Mouse (Mus musculus) thymus, adult 2 months (tissue): ENCODE results near the gene Megf11.

ENCODE experiments used
- CTCF ChIP-seq: fragments of 200-500 bp; IDR thresholded peaks from 2 replicates; pipeline ENCODE4 v1.5.1; 2012; ENCODE audit warnings: mild to moderate bottlenecking, control low read depth, low read length, moderate library complexity, borderline replicate concordance; ENCODE audit not compliant: control insufficient read depth, poor library complexity, insufficient read depth; ENCODE audit errors: extremely low read depth
- POLR2A ChIP-seq: fragments of 200-500 bp; IDR thresholded peaks from 2 replicates; pipeline ENCODE4 v1.6.1; 2012; ENCODE audit warnings: mild to moderate bottlenecking, low read length, control low read depth, moderate library complexity; ENCODE audit not compliant: control insufficient read depth, poor library complexity, insufficient read depth; ENCODE audit errors: extremely low read depth

DNA sequence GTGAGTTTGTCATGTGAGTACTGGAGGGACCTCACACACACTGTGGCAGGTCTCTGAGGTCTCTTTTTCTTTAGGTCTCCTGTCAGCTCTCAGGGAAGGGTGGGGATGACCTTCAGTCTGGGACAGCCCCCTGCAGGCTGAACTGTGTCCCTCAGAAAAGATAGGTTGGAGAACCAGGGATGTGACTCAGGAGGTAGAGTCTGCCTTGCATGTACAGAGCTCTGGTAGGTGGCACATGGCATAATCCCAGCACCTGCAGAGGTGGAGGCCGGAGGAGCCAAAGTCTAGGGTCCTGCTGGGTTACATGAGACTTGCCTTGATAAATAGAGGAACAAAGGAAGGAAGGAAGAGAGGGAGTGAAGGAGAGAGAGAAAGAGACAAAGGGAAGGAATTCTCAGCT lies 206.0 kb downstream of the Megf11 start:
- TF ChIP-seq CTCF (no peak), POLR2A (no peak)
